Mouse (Mus musculus) liver, postnatal 0 days (tissue): ENCODE data around the gene Map7. TPM values are rescaled to one million over a fixed set of nuclear protein-coding genes. Genes with fewer than 3 reads are reported as not detected.

Source experiments
- ATAC-seq: fragments of 200-750 bp; cut with Nextera tagmentation; 2 replicates; pipeline ENCODE4 v1.8.0; 2017; ENCODE audit warnings: mild to moderate bottlenecking, moderate library complexity
- DNase-seq: peaks from one replicate; pipeline ENCODE4 v3.0.0-alpha.2; 2016
- H3K27ac ChIP-seq: fragments of 300-500 bp; sonication (generic); 2 replicates; pipeline ENCODE4 v1.5.1; 2014; ENCODE audit warnings: antibody characterized with exemption, moderate library complexity, mild to moderate bottlenecking, low read depth
- H3K27me3 ChIP-seq: fragments of 300-500 bp; sonication (generic); 2 replicates; pipeline ENCODE4 v1.6.1; 2014; ENCODE audit warnings: low read length, control low read depth, mixed read lengths; ENCODE audit not compliant: insufficient read depth
- H3K36me3 ChIP-seq: fragments of 300-500 bp; sonication (generic); replicated peaks from 2 replicates; pipeline ENCODE4 v1.6.1; 2014; ENCODE audit warnings: mild to moderate bottlenecking, control low read depth, low read length, moderate library complexity, mixed read lengths; ENCODE audit not compliant: insufficient read depth
- H3K4me1 ChIP-seq: fragments of 300-500 bp; sonication (generic); 2 replicates; pipeline ENCODE4 v1.6.1; 2014; ENCODE audit warnings: antibody characterized with exemption, mild to moderate bottlenecking, control low read depth; ENCODE audit not compliant: insufficient read depth
- H3K4me2 ChIP-seq: fragments of 300-500 bp; sonication (generic); 2 replicates; pipeline ENCODE4 v1.6.1; 2014; ENCODE audit warnings: low read depth, mild to moderate bottlenecking, low read length, moderate library complexity, mixed read lengths
- H3K4me3 ChIP-seq: fragments of 300-500 bp; sonication (generic); 2 replicates; pipeline ENCODE4 v1.5.1; 2014; ENCODE audit warnings: low read depth, low read length
- H3K9ac ChIP-seq: fragments of 300-500 bp; sonication (generic); replicated peaks from 2 replicates; pipeline ENCODE4 v1.6.1; 2014; ENCODE audit warnings: mild to moderate bottlenecking, moderate library complexity
- H3K9me3 ChIP-seq: fragments of 300-500 bp; sonication (generic); 2 replicates; pipeline ENCODE4 v1.6.1; 2016; ENCODE audit warnings: mild to moderate bottlenecking, control low read depth, low read length, mixed read lengths
- CTCF ChIP-seq: sonication (generic); IDR thresholded peaks from 2 replicates; pipeline ENCODE4 v1.5.1; 2016; ENCODE audit warnings: antibody characterized with exemption, low read depth
- EP300 ChIP-seq: IDR thresholded peaks from 2 replicates; pipeline ENCODE4 v1.6.1; 2016; ENCODE audit warnings: antibody characterized with exemption, low read depth, mild to moderate bottlenecking
- WGBS: fragments of 180-500 bp; shearing (Covaris S2); extraction: QIAGEN DNeasy Blood & Tissue Kit; methylation state at CpG from one replicate; pipeline ENCODE4 v1.1.7; 2014; ENCODE audit not compliant: insufficient replicate concordance; 5-methylcytosine and 5-hydroxymethylcytosine counted together
- polyA plus RNA-seq: library from polyadenylated mRNA; unstranded; fragments of >200 nt; fragmentation: Nextera tagmentation; extraction: Ambion mirVana; gene quantifications from 2 replicates; pipeline ENCODE4 v1.2.1, GENCODE M21; 2015

The Map7 gene
- polyA plus RNA-seq, 1 experiment from 2014 or later, result 6.8 TPM

- Histone ChIP-seq H3K27ac (no peak overlapping the region), H3K9me3 (no peaks in the 10 kb centered on the region), H3K9ac (no peak overlapping the region), H3K4me1 (peaks cover 15% of the 10 kb centered on the region), H3K36me3 (no peaks in the 10 kb centered on the region), H3K4me3 (no peak overlapping the region), H3K4me2 (no peak overlapping the region), H3K27me3 (no peaks in the 10 kb centered on the region)
- ATAC-seq (no peak), DNase-seq (no peak)
- no peak for TF ChIP-seq CTCF
- TF ChIP-seq EP300, result no peak
- 91% methylated on average over 4 of the region's 4 CpGs for WGBS
Measured at GRCm38 (mm10) chr10:20222011-20222410, 73.7 kb downstream of the Map7 start.

GRCm38 (mm10) chr10:20226728-20227127 is 78.5 kb downstream of the Map7 start:
- H3K36me3 ChIP-seq, result no peaks in the 10 kb centered on the region; the same call in 1 of the 2 replicates
- H3K9ac ChIP-seq, result no peak overlapping the region
- H3K9me3 ChIP-seq, result no peaks in the 10 kb centered on the region
- 69% methylated on average over 4 of the region's 4 CpGs for WGBS
- peaks cover 2% of the 10 kb centered on the region; the same call in 1 of the 2 replicates for H3K4me1 ChIP-seq
- no peak overlapping the region for H3K27ac ChIP-seq
- DNase-seq, result no peak
- TF ChIP-seq CTCF, result no peak
- no peak for TF ChIP-seq EP300
- H3K4me2 ChIP-seq, result no peak overlapping the region
- no peak for ATAC-seq
- H3K4me3 ChIP-seq, result no peak overlapping the region
- H3K27me3 ChIP-seq, result no peaks in the 10 kb centered on the region

GRCm38 (mm10) chr10:20230026-20230425 is 81.8 kb downstream of the Map7 start:
- Histone ChIP-seq H3K9me3 (no peaks in the 10 kb centered on the region), H3K4me2 (no peak overlapping the region), H3K36me3 (peaks cover 14% of the 10 kb centered on the region), H3K27ac (no peak overlapping the region), H3K4me1 (no peaks in the 10 kb centered on the region), H3K27me3 (no peaks in the 10 kb centered on the region), H3K9ac (no peak overlapping the region), H3K4me3 (no peak overlapping the region)
- WGBS, result 69% methylated on average over 5 of the region's 5 CpGs
- TF ChIP-seq CTCF, result no peak
- no peak for TF ChIP-seq EP300
- ATAC-seq, result no peak
- DNase-seq, result no peak

GRCm38 (mm10) chr10:20233451-20233850 is 85.2 kb downstream of the Map7 start:
- Histone ChIP-seq H3K27ac (no peak overlapping the region), H3K36me3 (peaks cover 14% of the 10 kb centered on the region), H3K9ac (no peak overlapping the region), H3K4me2 (no peak overlapping the region), H3K4me3 (no peak overlapping the region), H3K4me1 (no peaks in the 10 kb centered on the region), H3K9me3 (no peaks in the 10 kb centered on the region), H3K27me3 (no peaks in the 10 kb centered on the region)
- TF ChIP-seq EP300 (no peak), CTCF (no peak)
- ATAC-seq, result no peak
- 64% methylated on average over 10 of the region's 10 CpGs for WGBS
- DNase-seq, result no peak

GRCm38 (mm10) chr10:20234466-20234865 is 86.2 kb downstream of the Map7 start:
- 46% methylated on average over 4 of the region's 4 CpGs for WGBS
- H3K27ac ChIP-seq, result no peak overlapping the region

GRCm38 (mm10) chr10:20235656-20236055 is 87.4 kb downstream of the Map7 start:
- TF ChIP-seq CTCF (no peak), EP300 (no peak)
- WGBS, result 81% methylated on average over 3 of the region's 3 CpGs
- no peak overlapping the region for H3K4me2 ChIP-seq
- H3K9ac ChIP-seq, result no peak overlapping the region
- no peaks in the 10 kb centered on the region for H3K4me1 ChIP-seq
- no peak overlapping the region for H3K27ac ChIP-seq
- H3K36me3 ChIP-seq, result peaks cover 14% of the 10 kb centered on the region
- no peaks in the 10 kb centered on the region for H3K9me3 ChIP-seq
- no peak for DNase-seq
- H3K27me3 ChIP-seq, result no peaks in the 10 kb centered on the region
- ATAC-seq, result no peak
- H3K4me3 ChIP-seq, result no peak overlapping the region

More at GRCm38 (mm10) chr10:20234466-20234865, 86.2 kb downstream of the Map7 start:
- TF ChIP-seq EP300 (no peak), CTCF (no peak)
- H3K4me1 ChIP-seq, result no peaks in the 10 kb centered on the region
- no peak overlapping the region for H3K9ac ChIP-seq
- no peaks in the 10 kb centered on the region for H3K27me3 ChIP-seq
- no peak overlapping the region for H3K4me2 ChIP-seq
- peaks cover 14% of the 10 kb centered on the region for H3K36me3 ChIP-seq
- H3K4me3 ChIP-seq, result no peak overlapping the region
- no peaks in the 10 kb centered on the region for H3K9me3 ChIP-seq
- DNase-seq, result no peak
- ATAC-seq, result no peak

GRCm38 (mm10) chr10:20236241-20236640 is 88.0 kb downstream of the Map7 start:
- H3K4me1 ChIP-seq, result 0 out of 2 replicates have a peak, but pooled peaks cover 2% of the 10 kb centered on the region
- H3K9me3 ChIP-seq, result no peaks in the 10 kb centered on the region
- no peak overlapping the region for H3K4me2 ChIP-seq
- peaks cover 14% of the 10 kb centered on the region for H3K36me3 ChIP-seq
- WGBS, result 63% methylated on average over 6 of the region's 6 CpGs
- H3K9ac ChIP-seq, result no peak overlapping the region
- H3K27me3 ChIP-seq, result no peaks in the 10 kb centered on the region
- ATAC-seq (no peak), DNase-seq (no peak)
- H3K4me3 ChIP-seq, result no peak overlapping the region
- TF ChIP-seq EP300 (no peak), CTCF (no peak)
- H3K27ac ChIP-seq, result no peak overlapping the region
